Mouse (Mus musculus): Measurements from ENCODE around the gene Fcrlb.

GRCm38 (mm10) chr1:170912891-170913615 is at the start of gene Fcrlb:
- TF ChIP-seq POLR2A (IDR thresholded peaks at IDR 0.05; ENCODE audit: insufficient read depth, low read length) (no peak), CTCF (IDR thresholded peaks at IDR 0.05; ENCODE audit: low read depth, low read length) (no peak)
